Mouse (Mus musculus) naive thymus-derived CD4-positive, alpha-beta T cell, adult 5 months (primary cell): ENCODE results near the gene Tmx2. TPM values are rescaled to one million over a fixed set of nuclear protein-coding genes. Genes with fewer than 3 reads are reported as not detected.

Experiments used
- polyA plus RNA-seq: library from polyadenylated mRNA; unstranded; fragments of 100-300 nt; shearing (Covaris generic); gene quantifications from one replicate; pipeline ENCODE4 v1.2.1, GENCODE M21; 2017

The Tmx2 gene
- 57.6 TPM for polyA plus RNA-seq

DNA sequence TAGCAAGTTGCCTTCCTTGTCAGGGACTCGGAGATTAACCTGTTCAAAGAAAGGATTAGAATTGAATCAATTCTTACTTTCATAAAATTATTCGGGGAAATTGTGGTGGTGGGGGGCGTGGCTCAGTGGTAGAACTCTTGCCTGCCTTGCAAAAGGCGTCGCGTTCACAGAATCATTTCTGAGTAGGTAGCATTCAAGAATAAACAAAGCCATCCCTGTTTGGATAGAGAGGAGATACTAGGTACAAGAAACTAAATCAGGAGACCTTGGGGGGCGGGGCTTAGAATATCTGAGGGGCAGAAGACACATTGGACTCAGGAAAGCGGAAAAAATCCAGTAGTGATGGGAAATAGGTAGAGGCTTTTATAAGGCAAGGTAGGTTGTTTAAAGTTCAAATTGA is at the start of gene Tmx2:
TSS of gene Tmx2 (minus strand) at position 125 of the 400 bp plus-strand sequence.

DNA sequence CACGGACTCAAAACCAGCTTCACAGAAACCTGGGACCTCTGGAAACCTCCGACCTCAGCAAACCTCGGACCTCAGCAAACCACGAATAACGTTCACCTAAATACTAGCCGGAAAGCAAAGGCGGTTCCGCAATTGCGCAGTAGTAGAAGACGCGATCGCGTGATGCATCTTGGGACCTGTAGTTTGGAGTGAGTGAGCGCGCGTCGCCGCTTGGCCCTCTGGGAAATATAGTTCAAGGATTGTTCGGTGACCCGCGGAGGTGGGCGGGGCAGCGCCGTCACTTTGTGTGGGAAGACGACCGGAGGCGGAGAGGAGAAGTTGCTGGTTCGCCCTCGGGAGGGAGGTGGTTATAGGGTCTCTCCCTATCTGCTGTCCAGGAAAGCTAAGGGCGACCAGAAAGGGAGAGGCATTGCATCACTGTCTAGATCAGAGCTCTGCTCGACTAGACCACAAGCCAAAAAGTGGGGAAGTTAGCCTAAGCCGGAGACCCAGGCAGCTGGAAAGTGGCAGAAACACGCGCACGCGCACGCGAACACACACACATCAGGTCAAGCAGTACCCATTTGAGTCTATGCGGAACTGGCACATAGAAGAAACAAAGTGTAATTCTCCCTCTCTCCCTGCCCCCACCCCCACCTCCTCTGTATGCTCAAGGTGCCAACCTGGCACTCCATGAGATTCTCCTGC is 48.4 kb upstream of the Tmx2 start, which contains the start of gene Clp1:
TSS of gene Clp1 (minus strand) at position 179 of the 687 bp plus-strand sequence.

DNA sequence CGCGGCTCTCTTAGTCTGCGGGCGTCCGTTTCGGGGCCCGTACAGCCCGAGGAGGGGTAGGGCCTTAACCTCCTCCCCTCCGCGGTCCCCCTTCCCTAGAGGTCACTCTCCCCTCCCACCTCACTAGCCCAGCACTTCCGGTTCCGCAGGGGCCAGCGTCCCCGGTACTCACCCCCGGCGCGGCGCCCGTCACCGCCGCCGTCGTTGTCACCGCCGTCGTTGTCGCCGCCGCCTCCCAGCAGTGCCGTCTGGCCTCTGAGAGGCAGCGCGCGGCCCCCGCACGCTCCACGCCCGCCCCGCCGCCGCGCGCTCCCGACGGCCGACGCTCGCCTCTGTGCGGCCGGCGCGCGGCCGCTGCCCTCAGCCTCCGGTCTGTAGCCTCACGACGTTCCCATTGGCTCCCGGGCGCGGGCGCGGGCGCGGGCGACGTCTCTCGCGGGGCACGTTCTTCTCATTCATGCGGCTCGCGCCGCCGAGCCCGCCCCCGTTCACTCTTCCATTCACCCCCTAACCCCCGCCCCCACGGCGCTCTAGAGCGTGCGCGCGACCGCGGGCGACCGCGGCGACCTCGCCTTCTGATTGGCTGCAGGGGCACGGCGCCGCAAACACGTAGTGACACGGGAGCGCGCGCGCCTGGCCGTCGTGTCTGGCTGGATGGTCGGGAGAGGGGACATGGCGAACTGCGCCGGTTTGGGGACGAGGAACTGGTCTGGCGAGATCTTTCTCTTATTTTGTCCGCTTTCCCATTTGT is 36.0 kb upstream of the Tmx2 start, which contains the start of gene Zdhhc5:
TSS of gene Zdhhc5 (minus strand) at position 370 of the 751 bp plus-strand sequence.

DNA sequence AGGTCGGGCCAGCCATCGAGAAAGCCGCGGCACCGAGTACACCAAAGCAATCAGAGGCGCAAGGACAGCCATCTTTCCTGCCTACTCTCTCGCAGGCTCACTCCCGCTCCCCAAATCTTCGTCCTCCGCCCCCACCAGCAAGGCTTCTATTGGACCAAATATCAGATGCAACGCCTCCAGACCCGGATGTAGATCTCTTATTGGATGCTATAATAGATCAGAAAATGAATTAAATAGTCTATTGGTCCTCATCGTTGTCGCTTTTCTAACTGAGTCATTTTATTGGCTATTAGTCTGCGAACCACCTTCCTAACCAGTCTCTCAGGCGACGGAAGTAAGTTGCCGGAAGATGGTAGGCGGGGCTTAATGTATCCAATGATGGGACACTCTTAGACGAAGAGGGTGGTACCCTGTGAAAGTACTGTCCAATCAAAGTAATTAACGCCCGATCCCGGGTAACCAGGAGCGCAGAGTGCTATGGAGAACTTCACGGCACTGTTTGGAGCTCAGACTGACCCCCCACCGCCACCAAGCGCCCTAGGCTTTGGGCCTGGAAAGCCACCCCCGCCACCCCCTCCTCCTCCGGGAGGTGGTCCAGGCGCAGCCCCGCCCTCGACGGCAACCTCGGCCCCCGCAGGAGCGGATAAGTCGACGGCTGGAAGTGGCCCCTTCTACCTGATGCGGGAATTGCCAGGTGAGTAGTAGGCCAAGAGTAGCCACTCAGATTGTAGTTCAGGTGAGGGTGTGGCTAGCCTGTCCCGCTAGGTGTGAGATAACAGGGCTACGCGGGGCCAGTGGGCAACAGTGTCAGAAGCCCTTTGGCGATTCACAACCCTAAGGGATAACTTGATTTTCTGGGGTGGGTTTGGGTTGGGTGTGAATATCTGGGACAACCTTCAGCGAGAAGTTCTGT is 716 bp downstream of the Tmx2 start, which contains the start of the genes Gm28635 and Med19:
TSS of gene Gm28635 (minus strand) at position 74 of the 913 bp plus-strand sequence.
TSS of gene Med19 (plus strand) at position 435 of the 913 bp plus-strand sequence.

DNA sequence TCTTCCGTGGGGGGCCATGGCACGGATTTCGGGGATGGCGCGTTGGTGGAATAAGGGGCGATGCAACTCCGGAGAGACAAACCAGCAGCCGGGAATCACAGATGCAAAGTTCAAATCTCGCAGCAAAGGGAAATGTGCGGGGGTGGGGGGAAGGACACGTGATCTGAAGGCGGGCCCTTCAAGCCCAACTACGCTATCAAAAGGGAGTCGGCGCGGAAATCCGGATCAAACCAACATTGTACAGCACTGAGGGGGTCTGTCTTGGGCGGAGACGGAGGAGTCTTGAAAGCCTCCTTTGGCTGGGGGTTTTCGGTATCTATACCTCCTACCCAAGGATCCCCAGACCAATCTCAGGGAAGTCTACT is 8.4 kb downstream of the Tmx2 start, which contains the start of gene Selenoh:
TSS of gene Selenoh (minus strand) at position 202 of the 365 bp plus-strand sequence.

DNA sequence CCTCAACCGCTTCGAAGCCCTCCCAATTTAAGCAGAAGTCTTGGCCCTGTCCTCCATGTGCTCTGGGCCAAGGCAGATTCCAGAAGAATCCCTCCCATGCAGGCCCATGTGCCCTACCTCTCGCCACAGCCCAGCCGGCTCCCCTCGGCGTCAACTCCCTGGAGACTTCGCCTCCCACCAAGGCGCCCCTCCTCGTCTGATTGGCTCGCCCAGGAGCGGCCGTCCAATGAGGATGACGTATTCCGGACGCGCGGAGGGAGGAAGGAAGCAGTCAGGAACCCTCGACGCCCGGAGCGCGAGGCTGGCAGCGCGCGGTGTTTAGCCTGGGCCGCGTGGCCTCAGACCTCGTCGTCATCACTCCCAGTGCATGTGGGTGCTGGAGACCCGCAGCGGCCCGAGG is 20.1 kb downstream of the Tmx2 start, which contains the start of gene Btbd18:
TSS of gene Btbd18 (plus strand) at position 274 of the 400 bp plus-strand sequence.

DNA sequence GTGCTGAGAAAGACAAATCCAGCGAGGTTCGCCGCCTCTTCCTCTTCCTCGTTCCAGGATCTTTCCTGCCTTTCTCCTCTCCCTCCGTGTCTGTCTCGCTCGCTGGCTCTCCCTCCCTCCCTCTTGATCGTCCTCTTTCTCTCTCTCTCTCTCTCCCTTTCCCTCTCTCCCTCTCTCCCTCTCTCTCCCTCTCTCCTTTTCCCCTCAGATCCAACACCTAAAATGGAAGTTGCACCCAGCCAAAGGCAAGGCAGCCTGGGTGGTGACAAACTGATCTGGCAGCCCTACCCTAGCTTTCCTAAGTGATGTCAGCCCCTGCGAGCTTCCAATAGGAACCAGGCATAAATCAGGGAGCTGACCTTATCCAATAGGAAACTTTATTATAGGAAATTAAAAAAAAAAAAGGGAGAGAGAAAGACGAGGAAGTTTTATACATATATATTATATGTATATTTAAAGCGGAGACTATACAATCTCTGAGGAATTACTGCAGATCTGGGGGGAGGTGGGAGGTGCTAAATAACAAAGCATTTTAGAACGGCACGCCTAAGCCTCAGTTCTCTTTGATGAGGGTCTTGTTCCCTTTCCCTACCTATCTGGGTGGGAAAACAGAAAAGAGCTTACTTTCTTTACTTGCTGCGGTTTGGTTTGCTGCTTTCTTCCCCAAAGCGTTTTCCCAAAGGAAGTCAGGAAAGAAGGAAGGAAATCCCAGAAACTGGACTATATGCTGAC is 28.3 kb downstream of the Tmx2 start, which contains the start of gene Ctnnd1:
TSS of gene Ctnnd1 (minus strand) at position 302 of the 732 bp plus-strand sequence.

Other genes with a start within 250 kb of the Tmx2 start
- gene Tfpi, start 202.4 kb downstream of the Tmx2 start, polyA plus RNA-seq, result 2.6 TPM
- not detected for gene Ctnnd1, start 28.4 kb downstream of the Tmx2 start, polyA plus RNA-seq
- 0.19 TPM for gene Btbd18, start 20.1 kb downstream of the Tmx2 start, polyA plus RNA-seq
- 48.7 TPM for gene Selenoh, start 8.4 kb downstream of the Tmx2 start, polyA plus RNA-seq
- gene Gm28635, start 1.1 kb downstream of the Tmx2 start, polyA plus RNA-seq, result not detected
- gene Med19, start 738 bp downstream of the Tmx2 start, polyA plus RNA-seq, result 16.4 TPM
- gene Zdhhc5, start 36.0 kb upstream of the Tmx2 start, polyA plus RNA-seq, result 49.6 TPM
- gene Clp1, start 48.2 kb upstream of the Tmx2 start, polyA plus RNA-seq, result 74.1 TPM
- gene Ypel4, start 54.9 kb upstream of the Tmx2 start, polyA plus RNA-seq, result 0.77 TPM
- gene Gm19426, start 64.5 kb upstream of the Tmx2 start, polyA plus RNA-seq, result not detected
- gene Serping1, start 96.3 kb upstream of the Tmx2 start, polyA plus RNA-seq, result not detected
- 0.73 TPM for gene Ube2l6, start 119.7 kb upstream of the Tmx2 start, polyA plus RNA-seq
- not detected for gene Smtnl1, start 143.5 kb upstream of the Tmx2 start, polyA plus RNA-seq
- gene Timm10, start 147.9 kb upstream of the Tmx2 start, polyA plus RNA-seq, result 20.9 TPM
- gene Slc43a1, start 159.7 kb upstream of the Tmx2 start, polyA plus RNA-seq, result not detected
- gene Rtn4rl2, start 207.6 kb upstream of the Tmx2 start, polyA plus RNA-seq, result not detected